Mouse (Mus musculus) CD4-positive helper T cell, adult 2 months (primary cell): ENCODE measurements around the gene Efcab9.
A peak's percentile ranks its signal among the peaks of the same experiment; 100 is the strongest.

Experiments
- DNase-seq: peaks from one replicate; pipeline ENCODE4 v3.0.0-alpha.2; 2012; ENCODE audit warnings: low read depth, missing footprints, low spot score

The Efcab9 gene

DNA sequence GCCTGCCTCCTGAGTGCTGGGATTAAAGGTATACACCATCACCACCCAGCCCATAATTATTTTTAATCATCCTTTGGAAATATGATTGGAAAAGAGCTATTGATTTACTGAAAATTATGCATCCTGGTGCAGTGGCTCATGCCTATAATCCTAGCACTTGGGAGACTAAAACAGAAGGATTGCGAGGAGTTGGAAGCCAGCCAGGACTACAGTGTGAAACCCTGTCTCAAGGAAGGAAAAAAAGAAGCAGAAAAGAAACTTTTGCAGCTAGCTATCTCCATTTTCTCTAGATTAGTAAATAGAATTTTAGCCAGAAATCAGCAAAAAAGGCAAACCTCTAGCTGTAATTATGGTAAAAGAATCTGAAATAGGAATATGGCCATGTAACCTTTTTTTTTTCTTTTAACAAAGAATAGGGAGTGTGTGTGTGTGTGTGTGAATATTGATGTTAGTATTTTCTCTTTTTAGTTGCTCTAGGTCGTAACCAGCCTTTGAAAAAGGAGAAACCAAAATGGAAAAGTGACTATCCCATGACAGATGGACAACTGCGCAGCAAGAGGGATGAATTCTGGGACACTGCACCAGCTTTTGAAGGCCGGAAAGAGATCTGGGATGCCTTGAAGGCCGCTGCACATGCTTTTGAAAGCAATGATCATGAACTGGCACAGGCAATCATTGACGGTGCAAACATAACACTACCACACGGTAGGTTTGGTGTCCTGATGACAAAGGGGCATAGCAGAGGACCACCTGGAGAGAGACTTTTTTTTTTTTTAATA, 32.9 kb downstream of the Efcab9 start:
- no peak for DNase-seq

GRCm38 (mm10) chr11:32495283-32495682, 36.6 kb downstream of the Efcab9 start:
- no peak for DNase-seq

DNA sequence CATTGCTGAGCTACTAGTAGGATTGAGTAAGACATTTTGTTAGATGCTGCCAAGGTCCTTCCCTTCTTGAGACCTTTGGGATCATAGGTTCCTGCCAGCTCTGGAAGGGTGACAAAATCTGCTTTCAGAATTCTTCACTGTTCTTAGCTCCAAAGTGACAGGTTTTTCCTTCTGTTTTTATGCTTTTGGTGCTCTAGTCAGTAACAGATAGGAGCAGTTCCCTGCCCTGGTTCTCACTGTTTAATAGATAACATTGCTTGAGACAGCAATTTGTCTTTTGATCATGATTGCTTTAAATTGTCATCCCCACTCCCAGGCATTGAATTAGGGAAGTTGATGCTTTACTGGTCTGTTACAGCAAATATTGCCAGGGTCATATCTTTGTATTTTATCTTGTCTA, 38.6 kb downstream of the Efcab9 start:
- no peak for DNase-seq

DNA sequence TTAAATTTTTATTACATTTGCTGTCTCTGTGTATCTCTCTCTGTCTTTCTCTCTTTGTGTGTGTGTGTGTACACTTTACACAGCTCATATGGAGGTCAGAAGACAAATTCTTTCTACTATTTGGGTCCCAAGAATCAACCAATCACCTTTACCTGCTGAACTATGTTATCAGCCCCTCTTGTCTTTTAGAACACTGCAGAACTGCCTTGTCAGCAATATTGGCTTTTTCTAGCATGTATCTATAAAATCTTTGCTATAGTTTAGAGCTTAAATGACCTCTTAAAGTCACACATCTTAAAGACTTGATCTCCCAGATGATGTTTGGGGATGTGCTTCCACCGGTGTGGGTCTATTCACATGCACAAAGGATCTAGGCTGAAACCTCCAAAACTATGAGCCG, 40.8 kb downstream of the Efcab9 start:
- DNase-seq = no peak

- peak; percentile 60 for DNase-seq
Observed at GRCm38 (mm10) chr11:32488808-32489670, 42.8 kb downstream of the Efcab9 start.

DNA sequence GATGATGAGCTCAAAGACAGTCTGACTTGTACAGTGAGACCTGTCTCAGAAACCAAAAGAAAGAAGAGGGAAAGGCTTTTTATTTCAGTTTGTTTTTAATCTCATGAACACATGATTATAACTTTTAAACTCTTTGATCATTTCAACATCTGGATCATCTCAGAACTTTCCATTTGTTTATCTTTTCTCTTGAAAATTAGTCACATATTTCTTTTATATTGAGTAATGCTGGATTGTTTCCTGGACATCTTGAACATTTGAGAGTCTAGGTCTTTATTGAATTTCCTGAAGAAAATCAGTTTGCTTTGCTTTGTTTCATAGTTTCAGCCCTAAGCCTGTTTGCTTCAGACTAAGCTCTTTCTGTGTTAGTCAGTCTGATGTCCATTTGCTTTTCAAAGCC, 43.5 kb downstream of the Efcab9 start:
- DNase-seq = no peak

- no peak for DNase-seq
Observed at GRCm38 (mm10) chr11:32487501-32487900, 44.4 kb downstream of the Efcab9 start.

DNA sequence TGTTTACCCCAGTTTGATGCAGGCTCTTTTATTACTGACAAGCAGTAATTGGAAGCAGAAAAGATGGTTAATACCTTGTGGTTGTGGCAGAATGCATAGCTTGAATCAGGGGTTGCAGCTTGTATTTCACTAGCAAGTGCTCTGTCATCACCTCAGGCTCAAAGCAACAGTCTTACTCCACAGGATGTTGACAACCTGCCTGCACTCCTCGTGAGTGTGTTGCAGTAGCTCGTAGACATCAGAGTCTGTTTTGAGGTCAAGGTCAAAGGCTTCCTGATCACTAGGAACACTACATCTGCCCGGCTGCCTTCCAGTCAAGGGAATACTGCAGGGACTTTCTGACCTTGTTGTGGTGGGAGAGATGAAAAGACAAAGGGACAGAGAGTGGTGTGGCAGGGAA, 45.3 kb downstream of the Efcab9 start:
- peak; percentile 33 for DNase-seq

DNA sequence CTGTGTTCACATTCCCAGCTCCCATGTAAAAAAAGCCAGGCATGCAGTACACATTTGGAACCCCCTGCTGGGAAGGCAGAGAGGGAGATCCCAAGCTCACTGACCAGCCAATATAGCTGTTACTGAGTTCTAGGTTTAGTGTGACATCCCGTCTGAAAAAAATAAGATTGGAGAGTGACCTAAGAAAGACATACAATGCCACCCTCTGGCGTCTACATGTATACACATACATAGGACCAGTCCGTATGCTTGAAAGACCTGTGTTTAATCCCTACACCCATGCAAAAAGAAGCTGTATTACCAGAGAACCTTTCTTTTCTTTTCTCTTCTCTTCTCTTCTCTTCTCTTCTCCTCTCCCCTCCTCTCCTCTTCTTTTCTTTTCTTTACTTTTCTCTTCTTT, 46.6 kb downstream of the Efcab9 start:
- no peak for DNase-seq

DNA sequence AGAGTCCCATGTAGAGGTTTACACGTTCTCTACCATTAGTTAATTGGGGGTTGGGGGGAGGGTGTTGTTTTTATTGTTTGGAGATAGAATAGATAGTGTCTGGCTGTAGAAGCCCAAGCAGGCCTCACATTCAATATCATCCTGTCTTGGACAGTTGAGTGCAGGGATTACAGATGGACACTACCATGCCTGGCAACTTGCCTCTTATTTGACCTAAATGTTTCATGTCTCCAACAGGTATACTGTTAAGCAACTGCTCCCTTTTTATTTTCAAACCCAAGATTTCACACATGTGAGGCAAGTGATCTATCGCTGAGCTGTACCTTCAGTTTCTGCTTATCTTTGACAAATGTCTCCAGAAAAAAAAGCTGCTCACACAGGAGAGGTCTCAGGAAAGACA, 50.4 kb downstream of the Efcab9 start:
- no peak for DNase-seq

DNA sequence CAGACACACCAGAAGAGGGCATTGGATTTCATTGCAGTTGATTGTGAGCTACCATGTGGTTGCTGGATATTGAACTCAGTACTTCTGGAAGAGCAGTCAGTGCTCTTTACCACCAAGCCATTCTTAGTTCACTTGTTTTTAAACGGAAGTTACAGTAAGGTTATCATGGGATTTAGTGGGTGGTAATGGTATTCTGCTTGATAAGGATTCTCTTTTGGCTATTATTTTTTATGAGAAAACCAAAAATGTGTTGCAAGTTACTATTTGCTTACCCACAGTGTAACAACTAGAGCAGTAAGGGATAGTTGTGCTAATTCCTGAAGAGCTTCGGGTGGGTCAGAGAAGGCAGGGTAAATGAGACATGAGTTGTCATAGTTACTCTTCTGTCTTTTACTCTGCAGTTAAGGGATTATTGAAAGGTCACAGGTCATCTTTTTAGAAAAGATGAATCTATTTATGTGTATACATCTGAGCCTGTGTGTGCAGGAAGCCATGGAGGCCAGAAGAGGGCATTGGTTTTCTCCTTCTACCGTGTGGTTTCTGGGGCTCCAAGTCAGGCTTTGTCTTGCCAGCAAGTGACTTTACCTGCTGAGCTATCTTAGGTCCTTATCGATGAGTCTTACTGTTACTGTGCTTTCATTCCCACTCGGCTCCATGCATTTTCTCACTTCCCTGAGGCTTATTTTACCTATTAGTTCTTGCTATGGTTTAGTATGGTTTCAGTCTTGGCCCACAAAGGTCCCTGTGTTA, 56.2 kb downstream of the Efcab9 start:
- DNase-seq = no peak

GRCm38 (mm10) chr11:32474725-32475124, 57.2 kb downstream of the Efcab9 start:
- no peak for DNase-seq
